Mouse (Mus musculus): Measurements from ENCODE around the gene Tgfbr3l.

The Tgfbr3l gene

GRCm38 (mm10) chr8:4269609-4270008, 21.6 kb downstream of the Tgfbr3l start:
- DNase-seq = no peak

GRCm38 (mm10) chr8:4275275-4276110, 27.5 kb downstream of the Tgfbr3l start, which contains the start of gene Timm44:
TSS of gene Timm44 (minus strand) at chr8:4275913.
- peak; percentile 85 to 92 for DNase-seq

- DNase-seq = no peak
Measured at GRCm38 (mm10) chr8:4276111-4276465, 28.1 kb downstream of the Tgfbr3l start.

GRCm38 (mm10) chr8:4292738-4293137, 44.7 kb downstream of the Tgfbr3l start:
- DNase-seq = no peak

GRCm38 (mm10) chr8:4297822-4298221, 49.8 kb downstream of the Tgfbr3l start:
- DNase-seq = no peak
